Mouse (Mus musculus) stomach, postnatal 0 days (tissue): ENCODE results near the gene Tcf20.

ENCODE experiments used
- CTCF ChIP-seq: IDR thresholded peaks from 2 replicates; pipeline ENCODE4 v1.5.1; 2016; ENCODE audit warnings: antibody characterized with exemption, low read depth, mild to moderate bottlenecking, moderate library complexity
- EP300 ChIP-seq: optimal IDR thresholded peaks from 2 replicates; pipeline ENCODE3; 2016; ENCODE audit warnings: antibody characterized with exemption

- no peak for TF ChIP-seq EP300
- no peak for TF ChIP-seq CTCF
Observed at GRCm38 (mm10) chr15:82911965-82912337, 75.7 kb downstream of the Tcf20 start.
